Mouse (Mus musculus): ENCODE measurements around the gene Gadd45g. TPM values are rescaled to one million over a fixed set of nuclear protein-coding genes. Genes with fewer than 3 reads are reported as not detected.
A peak's percentile ranks its signal among the peaks of the same experiment; 100 is the strongest.

Gadd45g gene
- total and polyA plus RNA-seq, 2 experiments from 2014 or later = 30.4 to 46.6 TPM

GRCm38 (mm10) chr13:51841541-51842115, 4.8 kb upstream of the Gadd45g start:
- Histone ChIP-seq H3K4me3 (ENCODE audit: low read depth, low read length) (no peak overlapping the region), H3K9ac (replicated peaks; ENCODE audit: low read depth, low read length) (no peak overlapping the region), H3K9me3 (replicated peaks; ENCODE audit: control insufficient read depth, low read length) (no peaks in the 10 kb centered on the region), H3K36me3 (replicated peaks; ENCODE audit: control insufficient read depth, insufficient read depth, low read length) (no peaks in the 10 kb centered on the region), H3K27ac (ENCODE audit: low read depth) (no peak overlapping the region), H3K4me1 (ENCODE audit: control insufficient read depth, insufficient read depth) (0 out of 2 replicates have a peak, but pooled peaks cover 4% of the 10 kb centered on the region), H3K27me3 (ENCODE audit: control insufficient read depth, insufficient read depth, low read length) (peaks cover 12% of the 10 kb centered on the region; the same call in 1 of the 2 replicates), H3K4me2 (ENCODE audit: low read depth, low read length) (no peak overlapping the region)
- no peak for TF ChIP-seq EP300 (IDR thresholded peaks at IDR 0.05; ENCODE audit: low read depth)
- no peak for TF ChIP-seq CTCF (IDR thresholded peaks at IDR 0.05; ENCODE audit: low read depth)
- DNase-seq (ENCODE audit: low spot score) = no peak
- no peak for ATAC-seq (ENCODE audit: insufficient read depth, low read depth)
- whole genome bisulfite sequencing = 42% methylated on average over 12 of the region's 12 CpGs

GRCm38 (mm10) chr13:51842191-51842590, 4.3 kb upstream of the Gadd45g start:
- H3K4me1 ChIP-seq (ENCODE audit: control insufficient read depth, insufficient read depth) = 0 out of 2 replicates have a peak, but pooled peaks cover 4% of the 10 kb centered on the region
- H3K9me3 ChIP-seq (replicated peaks; ENCODE audit: control insufficient read depth, low read length) = no peaks in the 10 kb centered on the region
- H3K27ac ChIP-seq (ENCODE audit: low read depth) = no peak overlapping the region
- H3K4me3 ChIP-seq (ENCODE audit: low read depth, low read length) = no peak overlapping the region
- no peak for TF ChIP-seq EP300 (IDR thresholded peaks at IDR 0.05; ENCODE audit: low read depth)
- TF ChIP-seq CTCF (IDR thresholded peaks at IDR 0.05; ENCODE audit: low read depth) = no peak
- DNase-seq (ENCODE audit: low spot score) (no peak), ATAC-seq (ENCODE audit: insufficient read depth, low read depth) (no peak)
- WGBS = 39% methylated on average over 5 of the region's 5 CpGs
- peak overlapping the region; percentile 52 for H3K4me2 ChIP-seq (ENCODE audit: low read depth, low read length)
- H3K9ac ChIP-seq (replicated peaks; ENCODE audit: low read depth, low read length) = no peak overlapping the region
- peaks cover 12% of the 10 kb centered on the region; the same call in 1 of the 2 replicates for H3K27me3 ChIP-seq (ENCODE audit: control insufficient read depth, insufficient read depth, low read length)
- no peaks in the 10 kb centered on the region for H3K36me3 ChIP-seq (replicated peaks; ENCODE audit: control insufficient read depth, insufficient read depth, low read length)

DNA sequence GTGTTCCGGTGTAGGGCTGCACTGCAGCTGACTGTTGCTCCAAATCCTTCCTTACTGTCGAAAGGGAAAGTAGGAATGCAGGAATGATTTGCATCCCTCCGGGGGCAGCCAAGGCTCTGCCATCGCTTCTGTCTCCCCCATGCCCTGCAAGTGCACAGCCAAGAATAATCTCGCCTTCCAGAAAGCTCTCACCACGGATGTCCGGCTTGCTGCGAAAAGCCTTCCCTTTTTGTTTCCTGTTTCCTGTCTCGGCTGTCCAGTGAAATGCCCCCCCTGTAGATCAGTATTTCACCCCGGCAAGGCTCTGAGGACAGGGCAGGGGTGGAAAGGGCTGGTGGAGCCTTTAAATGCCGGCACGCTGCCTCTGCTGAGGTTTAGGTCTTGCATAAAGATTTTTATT, 3.7 kb upstream of the Gadd45g start:
- WGBS = 23% methylated on average over 12 of the region's 12 CpGs
- H3K27ac ChIP-seq (ENCODE audit: low read depth) = no peak overlapping the region; the same call in 1 of the 2 replicates
- peak overlapping the region; percentile 19; the same call in 1 of the 2 replicates for H3K4me3 ChIP-seq (ENCODE audit: low read depth, low read length)

GRCm38 (mm10) chr13:51843298-51843697, 3.2 kb upstream of the Gadd45g start:
- ATAC-seq (ENCODE audit: insufficient read depth, low read depth) = no peak
- no peak for DNase-seq (ENCODE audit: low spot score)
- Histone ChIP-seq H3K4me2 (ENCODE audit: low read depth, low read length) (no peak overlapping the region; the same call in 1 of the 2 replicates), H3K4me3 (ENCODE audit: low read depth, low read length) (no peak overlapping the region), H3K27me3 (ENCODE audit: control insufficient read depth, insufficient read depth, low read length) (peaks cover 12% of the 10 kb centered on the region; the same call in 1 of the 2 replicates), H3K9me3 (replicated peaks; ENCODE audit: control insufficient read depth, low read length) (no peaks in the 10 kb centered on the region), H3K27ac (ENCODE audit: low read depth) (no peak overlapping the region), H3K36me3 (replicated peaks; ENCODE audit: control insufficient read depth, insufficient read depth, low read length) (no peaks in the 10 kb centered on the region), H3K4me1 (ENCODE audit: control insufficient read depth, insufficient read depth) (0 out of 2 replicates have a peak, but pooled peaks cover 4% of the 10 kb centered on the region), H3K9ac (replicated peaks; ENCODE audit: low read depth, low read length) (no peak overlapping the region)
- TF ChIP-seq CTCF (IDR thresholded peaks at IDR 0.05; ENCODE audit: low read depth) = no peak
- no peak for TF ChIP-seq EP300 (IDR thresholded peaks at IDR 0.05; ENCODE audit: low read depth)
- 69% methylated on average over 4 of the region's 4 CpGs for WGBS

More for the DNA sequence above, 3.7 kb upstream of the Gadd45g start:
- ATAC-seq (ENCODE audit: insufficient read depth, low read depth) (no peak), DNase-seq (ENCODE audit: low spot score) (no peak)
- H3K36me3 ChIP-seq (replicated peaks; ENCODE audit: control insufficient read depth, insufficient read depth, low read length) = no peaks in the 10 kb centered on the region
- peaks cover 12% of the 10 kb centered on the region; the same call in 1 of the 2 replicates for H3K27me3 ChIP-seq (ENCODE audit: control insufficient read depth, insufficient read depth, low read length)
- TF ChIP-seq EP300 (IDR thresholded peaks at IDR 0.05; ENCODE audit: low read depth) (no peak), CTCF (IDR thresholded peaks at IDR 0.05; ENCODE audit: low read depth) (no peak)
- no peaks in the 10 kb centered on the region for H3K9me3 ChIP-seq (replicated peaks; ENCODE audit: control insufficient read depth, low read length)
- no peak overlapping the region for H3K9ac ChIP-seq (replicated peaks; ENCODE audit: low read depth, low read length)
- H3K4me2 ChIP-seq (ENCODE audit: low read depth, low read length) = peak overlapping the region; percentile 52
- H3K4me1 ChIP-seq (ENCODE audit: control insufficient read depth, insufficient read depth) = 0 out of 2 replicates have a peak, but pooled peaks cover 4% of the 10 kb centered on the region

GRCm38 (mm10) chr13:51844118-51844517, 2.4 kb upstream of the Gadd45g start:
- no peak overlapping the region for H3K4me2 ChIP-seq (ENCODE audit: low read depth, low read length)
- DNase-seq (ENCODE audit: low spot score) (no peak), ATAC-seq (ENCODE audit: insufficient read depth, low read depth) (no peak)
- 0 out of 2 replicates have a peak, but pooled peaks cover 4% of the 10 kb centered on the region for H3K4me1 ChIP-seq (ENCODE audit: control insufficient read depth, insufficient read depth)
- no peak overlapping the region for H3K4me3 ChIP-seq (ENCODE audit: low read depth, low read length)
- no peak overlapping the region for H3K9ac ChIP-seq (replicated peaks; ENCODE audit: low read depth, low read length)
- 75% methylated on average over 10 of the region's 10 CpGs for WGBS
- H3K27me3 ChIP-seq (ENCODE audit: control insufficient read depth, insufficient read depth, low read length) = peaks cover 12% of the 10 kb centered on the region; the same call in 1 of the 2 replicates
- no peak overlapping the region for H3K27ac ChIP-seq (ENCODE audit: low read depth)
- no peaks in the 10 kb centered on the region for H3K36me3 ChIP-seq (replicated peaks; ENCODE audit: control insufficient read depth, insufficient read depth, low read length)
- TF ChIP-seq EP300 (IDR thresholded peaks at IDR 0.05; ENCODE audit: low read depth) (no peak), CTCF (IDR thresholded peaks at IDR 0.05; ENCODE audit: low read depth) (no peak)
- H3K9me3 ChIP-seq (replicated peaks; ENCODE audit: control insufficient read depth, low read length) = no peaks in the 10 kb centered on the region

Measured in heart, postnatal 0 days (tissue).